Mouse (Mus musculus) hindbrain, embryonic 11.5 days (tissue): Measurements from ENCODE around the gene Fmo4. TPM values are rescaled to one million over a fixed set of nuclear protein-coding genes. Genes with fewer than 3 reads are reported as not detected.
"Not testable (repeated sequence)": the region's sequence is repeated elsewhere in the genome, so short reads cannot be mapped to it uniquely, and the experiment has no call there.

Experiments
- ATAC-seq: fragments of 200-750 bp; cut with Nextera tagmentation; 2 replicates; pipeline ENCODE4 v1.8.0; 2017; ENCODE audit warnings: mild to moderate bottlenecking, moderate TSS enrichment, moderate library complexity; ENCODE audit not compliant: low FRiP score
- DNase-seq: peaks from one replicate; pipeline ENCODE4 v3.0.0-alpha.2; 2015; ENCODE audit warnings: low spot score
- H3K27ac ChIP-seq: fragments of 300-500 bp; sonication (generic); 2 replicates; pipeline ENCODE4 v1.5.1; 2014; ENCODE audit warnings: mild to moderate bottlenecking, low read depth, low read length
- H3K27me3 ChIP-seq: fragments of 300-500 bp; sonication (generic); 2 replicates; pipeline ENCODE4 v1.6.1; 2014; ENCODE audit warnings: mild to moderate bottlenecking, low read length, moderate library complexity, mixed read lengths; ENCODE audit not compliant: control insufficient read depth, insufficient read depth
- H3K36me3 ChIP-seq: fragments of 300-500 bp; sonication (generic); 2 replicates; pipeline ENCODE4 v1.6.1; 2014; ENCODE audit warnings: mild to moderate bottlenecking, low read length, moderate library complexity, mixed read lengths; ENCODE audit not compliant: control insufficient read depth, insufficient read depth
- H3K4me1 ChIP-seq: fragments of 300-500 bp; sonication (generic); replicated peaks from 2 replicates; pipeline ENCODE4 v1.6.1; 2014; ENCODE audit warnings: low read length, mixed read lengths; ENCODE audit not compliant: control insufficient read depth, insufficient read depth
- H3K4me2 ChIP-seq: fragments of 300-500 bp; sonication (generic); replicated peaks from 2 replicates; pipeline ENCODE4 v1.6.1; 2014; ENCODE audit warnings: mild to moderate bottlenecking, low read depth, low read length
- H3K4me3 ChIP-seq: fragments of 300-500 bp; sonication (generic); 2 replicates; pipeline ENCODE4 v1.5.1; 2014; ENCODE audit warnings: low read depth, low read length
- H3K9ac ChIP-seq: fragments of 300-500 bp; sonication (generic); 2 replicates; pipeline ENCODE4 v1.6.1; 2014; ENCODE audit warnings: low read depth, low read length
- H3K9me3 ChIP-seq: fragments of 300-500 bp; sonication (generic); 2 replicates; pipeline ENCODE4 v1.6.1; 2016; ENCODE audit warnings: low read length; ENCODE audit not compliant: control insufficient read depth
- WGBS: fragments of 180-500 bp; shearing (Covaris S2); extraction: QIAGEN DNeasy Blood & Tissue Kit; methylation state at CpG from one replicate; pipeline ENCODE4 v1.1.7; 2014; 5-methylcytosine and 5-hydroxymethylcytosine counted together
- polyA plus RNA-seq: library from polyadenylated mRNA; unstranded; fragments of >200 nt; fragmentation: Nextera tagmentation; extraction: Ambion mirVana; gene quantifications from 2 replicates; pipeline ENCODE4 v1.2.1, GENCODE M21; 2014

The Fmo4 gene
- polyA plus RNA-seq, 1 experiment from 2014 or later: 0.06 TPM

GRCm38 (mm10) chr1:162813143-162813835, 483 bp downstream of the Fmo4 start:
- Histone ChIP-seq H3K9me3 (no peaks in the 10 kb centered on the region), H3K27me3 (no peaks in the 10 kb centered on the region), H3K27ac (no peak overlapping the region), H3K4me3 (no peak overlapping the region), H3K36me3 (no peaks in the 10 kb centered on the region), H3K4me2 (no peak overlapping the region), H3K4me1 (no peaks in the 10 kb centered on the region), H3K9ac (no peak overlapping the region)
- 85% methylated on average over 9 of the region's 9 CpGs for WGBS
- ATAC-seq (no peak), DNase-seq (no peak)

GRCm38 (mm10) chr1:162808541-162808940, 5.2 kb downstream of the Fmo4 start:
- 78% methylated on average over 3 of the region's 3 CpGs for WGBS
- Histone ChIP-seq H3K9me3 (no peaks in the 10 kb centered on the region), H3K9ac (no peak overlapping the region), H3K36me3 (no peaks in the 10 kb centered on the region), H3K4me2 (no peak overlapping the region), H3K27ac (no peak overlapping the region), H3K4me1 (no peaks in the 10 kb centered on the region), H3K27me3 (no peaks in the 10 kb centered on the region), H3K4me3 (no peak overlapping the region)
- ATAC-seq (no peak), DNase-seq (no peak)

- Histone ChIP-seq H3K4me3 (no peak overlapping the region), H3K27ac (no peak overlapping the region), H3K9me3 (no peaks in the 10 kb centered on the region), H3K4me1 (no peaks in the 10 kb centered on the region), H3K9ac (no peak overlapping the region), H3K36me3 (no peaks in the 10 kb centered on the region), H3K4me2 (no peak overlapping the region), H3K27me3 (no peaks in the 10 kb centered on the region)
- DNase-seq (no peak), ATAC-seq (no peak)
- WGBS: 90% methylated on average over 5 of the region's 5 CpGs
Measured at GRCm38 (mm10) chr1:162807441-162807840, 6.3 kb downstream of the Fmo4 start.

- 58% methylated on average over 5 of the region's 5 CpGs for WGBS
- no peak overlapping the region for H3K9ac ChIP-seq
- no peak overlapping the region for H3K4me3 ChIP-seq
- no peak overlapping the region for H3K27ac ChIP-seq
- ATAC-seq (no peak), DNase-seq (no peak)
- no peaks in the 10 kb centered on the region for H3K9me3 ChIP-seq
- no peaks in the 10 kb centered on the region for H3K36me3 ChIP-seq
- H3K4me2 ChIP-seq: no peak overlapping the region
- no peaks in the 10 kb centered on the region for H3K4me1 ChIP-seq
- no peaks in the 10 kb centered on the region for H3K27me3 ChIP-seq
Measured at GRCm38 (mm10) chr1:162805011-162805410, 8.8 kb downstream of the Fmo4 start.

GRCm38 (mm10) chr1:162796441-162796840, 17.3 kb downstream of the Fmo4 start:
- Histone ChIP-seq H3K4me1 (no peaks in the 10 kb centered on the region), H3K9ac (no peak overlapping the region), H3K4me2 (no peak overlapping the region), H3K36me3 (no peaks in the 10 kb centered on the region), H3K4me3 (no peak overlapping the region), H3K27ac (no peak overlapping the region), H3K27me3 (no peaks in the 10 kb centered on the region), H3K9me3 (no peaks in the 10 kb centered on the region)
- no peak for DNase-seq
- ATAC-seq: no peak

- Histone ChIP-seq H3K27me3 (no peaks in the 10 kb centered on the region), H3K9ac (no peak overlapping the region), H3K4me3 (no peak overlapping the region), H3K9me3 (no peaks in the 10 kb centered on the region), H3K36me3 (no peaks in the 10 kb centered on the region), H3K4me1 (no peaks in the 10 kb centered on the region), H3K4me2 (no peak overlapping the region), H3K27ac (no peak overlapping the region)
- ATAC-seq (no peak), DNase-seq (no peak)
- WGBS: 68% methylated on average over 7 of the region's 7 CpGs
Measured at GRCm38 (mm10) chr1:162792306-162793044, 21.3 kb downstream of the Fmo4 start.

GRCm38 (mm10) chr1:162785222-162785621, 28.6 kb downstream of the Fmo4 start:
- Histone ChIP-seq H3K4me1 (no peaks in the 10 kb centered on the region), H3K4me3 (no peak overlapping the region), H3K4me2 (no peak overlapping the region), H3K36me3 (no peaks in the 10 kb centered on the region), H3K27ac (no peak overlapping the region), H3K9me3 (no peaks in the 10 kb centered on the region), H3K9ac (no peak overlapping the region), H3K27me3 (no peaks in the 10 kb centered on the region)
- no peak for DNase-seq
- WGBS: 88% methylated on average over 4 of the region's 4 CpGs
- no peak for ATAC-seq

GRCm38 (mm10) chr1:162783669-162784248, 30.0 kb downstream of the Fmo4 start:
- WGBS: 83% methylated on average over 7 of the region's 7 CpGs
- Histone ChIP-seq H3K27ac (no peak overlapping the region), H3K4me2 (no peak overlapping the region), H3K4me3 (no peak overlapping the region), H3K27me3 (no peaks in the 10 kb centered on the region), H3K9ac (no peak overlapping the region), H3K4me1 (no peaks in the 10 kb centered on the region), H3K9me3 (no peaks in the 10 kb centered on the region), H3K36me3 (no peaks in the 10 kb centered on the region)
- DNase-seq: no peak
- ATAC-seq: no peak

- not testable (repeated sequence) for ATAC-seq, H3K4me2 ChIP-seq, DNase-seq, H3K9me3 ChIP-seq, H3K4me3 ChIP-seq, H3K36me3 ChIP-seq, H3K9ac ChIP-seq, H3K4me1 ChIP-seq, H3K27ac ChIP-seq, H3K27me3 ChIP-seq
- 98% methylated on average over 2 of the region's 2 CpGs for WGBS
Measured at GRCm38 (mm10) chr1:162781035-162781434, 32.7 kb downstream of the Fmo4 start.
